Mouse (Mus musculus) Muller cell, postnatal 12 days (primary cell): Measurements from ENCODE around the gene Speer4f2.
A peak's percentile ranks its signal among the peaks of the same experiment; 100 is the strongest.
"Not testable (repeated sequence)": the region's sequence is repeated elsewhere in the genome, so short reads cannot be mapped to it uniquely, and the experiment has no call there.

Experiments
- DNase-seq: peaks from one replicate; pipeline ENCODE4 v3.0.0-alpha.2; 2015; ENCODE audit errors: inconsistent ontology term

Gene Speer4f2

GRCm38 (mm10) chr5:17372880-17373279 is at the start of gene Speer4f2:
Speer4f2 (plus strand) TSS chr5:17373180.
- not testable (repeated sequence) for DNase-seq

DNA sequence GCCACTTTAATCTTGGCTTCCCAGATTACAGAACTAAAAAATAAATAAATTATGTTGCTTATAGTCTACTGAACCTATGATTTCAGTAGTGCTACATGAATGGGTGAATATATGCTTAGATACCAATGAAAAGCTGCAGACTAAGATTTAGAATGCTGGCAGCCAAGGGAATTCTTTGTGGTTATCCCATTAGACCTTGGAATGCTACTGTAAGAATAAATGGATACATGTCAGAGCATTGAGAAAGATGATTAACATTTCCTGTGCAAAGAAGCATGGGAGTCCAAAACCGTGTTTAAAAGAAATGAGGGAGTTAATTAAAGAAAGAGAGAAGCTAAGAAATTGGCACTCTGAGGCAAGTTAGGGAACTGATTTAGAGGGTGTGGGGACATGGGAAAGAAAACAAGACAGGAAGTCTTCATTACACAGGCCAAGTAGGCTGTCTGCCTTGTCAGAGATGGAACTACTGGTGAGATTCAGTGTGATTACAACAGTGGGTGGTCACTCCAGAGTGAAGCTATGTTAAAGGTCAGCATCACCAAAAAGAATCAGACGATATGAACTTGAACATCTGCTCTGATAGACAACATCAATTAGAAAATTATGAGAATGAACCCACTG is 43.9 kb upstream of the Speer4f2 start:
- peak; percentile 81 for DNase-seq

DNA sequence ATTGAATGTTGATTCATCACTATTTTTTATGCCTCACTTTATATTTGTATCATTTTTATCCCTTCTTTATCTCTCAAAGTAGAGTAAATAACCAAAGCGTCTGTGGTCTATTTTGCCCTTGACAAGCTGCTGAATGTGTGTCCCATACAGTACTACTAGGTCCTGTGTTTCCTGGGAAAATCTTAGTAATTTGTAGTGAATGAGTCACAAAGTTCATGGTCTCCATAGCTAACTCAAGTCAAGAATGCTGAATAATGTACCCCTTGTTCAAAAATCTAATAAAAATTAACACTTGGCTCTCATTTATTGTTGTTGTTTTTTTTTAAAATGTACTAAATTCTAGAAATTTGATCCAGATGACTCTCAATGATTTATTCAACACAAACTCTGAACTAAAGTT is 38.1 kb upstream of the Speer4f2 start:
- DNase-seq = peak; percentile 22

GRCm38 (mm10) chr5:17345741-17346140 is 27.2 kb upstream of the Speer4f2 start:
- DNase-seq = not testable (repeated sequence)

GRCm38 (mm10) chr5:17359394-17359999 is 13.5 kb upstream of the Speer4f2 start:
- peak; percentile 12 for DNase-seq

GRCm38 (mm10) chr5:17389926-17390325 is 16.9 kb downstream of the Speer4f2 start:
- DNase-seq = no peak

DNA sequence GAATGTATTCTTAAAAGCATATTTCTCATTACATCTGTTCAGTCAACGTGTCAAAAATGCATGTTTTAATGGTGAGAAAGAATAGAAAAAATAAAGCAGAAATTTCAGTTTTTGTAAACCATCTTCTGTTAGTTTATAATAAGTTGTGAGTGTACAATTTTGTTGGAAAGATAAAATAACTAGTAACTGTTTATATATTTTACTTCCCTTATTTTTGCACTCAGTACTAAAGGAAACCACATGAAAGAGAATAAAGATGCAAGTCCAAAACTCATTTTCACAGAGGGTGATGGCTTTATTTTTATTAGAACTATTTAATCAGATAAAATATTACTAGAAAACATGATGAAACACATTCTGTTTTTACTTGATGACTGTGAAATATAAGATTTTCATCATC is 18.2 kb downstream of the Speer4f2 start:
- no peak for DNase-seq

DNA sequence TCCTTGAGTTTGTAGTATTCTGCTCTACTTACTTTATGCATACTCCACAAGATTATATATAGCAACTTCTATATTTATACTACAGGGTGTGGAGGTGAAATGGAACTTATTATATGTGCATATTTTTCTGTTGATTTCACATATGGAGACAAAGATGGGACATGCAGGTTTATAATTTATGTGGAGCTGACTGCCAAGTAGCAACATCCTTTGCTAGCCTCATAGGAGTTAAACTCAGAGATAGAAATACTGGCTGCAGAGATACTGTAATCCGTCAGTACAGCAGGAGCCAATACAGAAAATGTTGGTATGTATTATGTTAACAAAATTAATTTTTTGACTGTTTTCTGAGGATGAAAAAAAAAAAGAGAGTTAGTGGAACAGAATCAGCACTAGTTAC is 27.6 kb downstream of the Speer4f2 start:
- no peak for DNase-seq

- no peak for DNase-seq
Observed at GRCm38 (mm10) chr5:17401206-17402077, 28.5 kb downstream of the Speer4f2 start.

- DNase-seq = no peak
Observed at GRCm38 (mm10) chr5:17402330-17403125, 29.5 kb downstream of the Speer4f2 start.

DNA sequence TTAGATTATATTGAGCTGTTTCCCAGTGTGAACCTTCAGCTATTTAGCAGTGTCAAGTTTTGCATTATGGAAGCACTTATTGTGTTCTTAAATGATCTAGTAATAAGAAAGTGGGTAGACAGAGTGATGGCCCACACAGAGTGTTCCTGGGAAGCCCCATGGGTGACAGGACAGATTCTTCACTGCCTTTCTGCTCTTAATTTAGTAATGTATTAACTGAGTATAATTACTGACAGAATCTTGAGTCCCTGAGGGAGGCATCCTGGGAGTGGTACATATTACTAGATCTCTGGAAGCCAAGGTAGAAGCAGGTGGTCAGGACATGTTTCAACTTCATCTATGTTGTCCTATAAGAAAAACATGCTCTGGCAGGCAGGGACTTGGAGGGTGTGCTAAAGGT is 30.6 kb downstream of the Speer4f2 start:
- DNase-seq = no peak

DNA sequence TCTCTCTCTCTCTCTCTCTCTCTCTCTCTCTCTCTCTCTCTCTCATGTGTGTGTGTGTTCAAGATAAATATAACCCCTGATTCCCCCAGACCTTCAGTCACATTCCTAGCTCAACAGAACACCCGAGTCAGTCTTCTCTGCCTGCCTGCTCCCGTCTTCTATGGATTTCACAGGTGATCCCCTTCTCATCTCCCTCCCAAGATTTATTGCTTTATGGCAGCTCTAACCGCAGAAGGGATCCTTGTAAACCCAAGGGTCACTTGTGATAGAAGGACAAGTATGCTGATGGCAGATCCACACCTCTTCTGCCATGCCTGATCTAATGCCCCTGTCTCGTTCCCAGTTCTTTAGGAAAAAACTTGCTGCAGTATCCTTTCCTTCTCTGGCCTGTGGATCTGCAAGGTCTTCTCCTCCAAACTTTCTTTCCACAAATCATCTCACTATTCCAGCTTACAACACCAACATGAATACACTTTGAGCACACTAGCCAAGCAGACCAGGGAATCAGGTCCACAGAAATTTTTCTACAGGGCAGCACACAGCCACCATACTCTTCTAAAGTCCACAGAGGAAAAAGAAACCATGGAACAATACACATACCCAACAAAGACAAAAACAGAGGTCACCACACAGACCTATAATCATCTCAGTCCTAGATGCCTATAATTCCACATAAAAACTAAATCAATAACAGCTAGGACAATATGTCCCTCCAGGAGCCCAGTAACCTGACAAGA is 36.1 kb downstream of the Speer4f2 start:
- no peak for DNase-seq

DNA sequence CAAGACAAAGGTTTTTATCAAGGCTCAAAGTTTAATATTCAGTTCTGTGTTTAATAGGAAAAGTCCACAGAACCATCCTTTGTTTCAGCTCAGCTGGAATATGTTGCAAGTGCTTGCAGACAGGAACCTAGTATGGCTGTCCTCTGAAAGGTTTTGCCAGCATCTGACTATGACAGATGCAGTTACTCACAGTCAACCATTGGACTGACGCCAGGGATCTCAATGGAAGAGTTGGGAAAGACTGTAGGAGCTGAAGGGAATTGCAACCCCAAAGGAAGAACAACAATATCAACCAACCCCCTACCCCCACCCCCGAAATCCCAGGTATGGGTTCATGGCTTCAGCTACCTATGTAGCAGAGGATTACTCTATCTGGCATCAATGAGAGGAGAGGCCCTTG is 44.2 kb downstream of the Speer4f2 start:
- peak; percentile 22 for DNase-seq

DNA sequence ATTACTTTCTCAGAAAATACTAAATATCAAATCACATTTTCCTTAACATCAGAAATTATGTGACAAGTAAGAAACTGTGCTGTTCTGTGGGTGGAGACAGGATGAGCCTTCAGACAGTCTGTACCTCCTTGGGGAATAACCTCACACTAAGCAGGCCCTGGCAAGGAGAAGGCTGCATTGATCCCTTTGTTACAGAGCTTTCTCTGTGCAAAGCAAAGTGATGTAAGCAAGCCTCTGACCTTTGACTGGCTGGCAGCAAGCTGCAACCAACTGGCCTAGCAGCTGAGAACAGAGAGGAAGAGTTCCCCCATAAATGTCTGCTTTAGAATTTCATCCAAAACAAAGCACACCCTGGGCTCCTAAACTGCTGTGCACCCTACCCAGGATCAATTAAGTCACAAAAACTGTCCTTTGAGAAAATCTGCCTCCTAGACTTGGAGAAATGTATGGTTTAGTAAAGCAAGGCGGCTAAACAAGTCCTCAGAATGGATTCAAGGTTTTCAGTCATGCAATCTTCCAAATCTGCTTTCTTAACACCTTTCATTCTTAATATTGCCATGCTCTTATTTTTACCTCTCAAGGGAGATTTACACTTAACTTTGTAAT is 46.3 kb downstream of the Speer4f2 start:
- DNase-seq = no peak

- DNase-seq = no peak
Observed at GRCm38 (mm10) chr5:17419921-17420320, 46.9 kb downstream of the Speer4f2 start.

DNA sequence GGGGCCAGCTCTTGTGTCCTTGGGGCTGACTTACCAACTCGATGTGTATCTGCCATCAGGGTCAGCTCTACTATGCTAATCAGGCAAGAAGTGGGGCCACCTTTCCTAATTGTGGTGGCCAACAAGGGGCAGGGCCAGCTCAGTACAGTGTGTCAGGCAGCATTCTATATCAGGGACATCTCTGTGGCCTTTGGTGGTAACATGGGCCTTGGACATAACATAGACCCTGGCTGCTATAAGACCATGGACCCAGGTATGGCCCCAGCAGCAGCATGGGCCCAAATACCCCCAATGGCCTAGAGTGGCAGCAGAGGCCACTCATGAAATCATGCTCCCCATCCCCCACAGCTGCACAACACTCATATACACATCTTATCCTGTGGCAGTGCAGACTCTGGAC is 49.2 kb downstream of the Speer4f2 start:
- no peak for DNase-seq

DNA sequence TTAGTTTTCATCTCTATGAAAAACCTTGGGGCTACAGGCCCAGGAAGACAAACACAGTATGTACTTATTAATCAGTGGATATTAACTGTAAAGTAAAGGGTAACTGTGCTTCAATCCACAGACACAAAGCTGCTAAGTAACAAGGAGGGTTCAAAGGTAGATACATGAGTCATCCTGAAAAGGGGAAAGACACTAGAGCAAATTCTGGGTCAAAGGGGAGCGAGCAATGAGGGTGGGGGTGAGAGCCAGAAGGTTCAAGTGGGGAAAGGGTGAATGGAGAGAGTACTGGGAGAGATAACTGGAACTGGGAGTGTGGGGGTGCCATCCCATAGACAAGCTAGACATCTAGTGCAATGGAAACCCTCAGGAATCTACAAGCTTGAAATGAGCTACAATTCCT is 54.0 kb downstream of the Speer4f2 start:
- DNase-seq = no peak
